Mouse (Mus musculus): Measurements from ENCODE around the gene Ints3. TPM values are rescaled to one million over a fixed set of nuclear protein-coding genes. Genes with fewer than 3 reads are reported as not detected.
A peak's percentile ranks its signal among the peaks of the same experiment; 100 is the strongest.

The Ints3 gene
- total and polyA plus RNA-seq, 3 experiments = 58.5 to 115 (median 101) TPM

DNA sequence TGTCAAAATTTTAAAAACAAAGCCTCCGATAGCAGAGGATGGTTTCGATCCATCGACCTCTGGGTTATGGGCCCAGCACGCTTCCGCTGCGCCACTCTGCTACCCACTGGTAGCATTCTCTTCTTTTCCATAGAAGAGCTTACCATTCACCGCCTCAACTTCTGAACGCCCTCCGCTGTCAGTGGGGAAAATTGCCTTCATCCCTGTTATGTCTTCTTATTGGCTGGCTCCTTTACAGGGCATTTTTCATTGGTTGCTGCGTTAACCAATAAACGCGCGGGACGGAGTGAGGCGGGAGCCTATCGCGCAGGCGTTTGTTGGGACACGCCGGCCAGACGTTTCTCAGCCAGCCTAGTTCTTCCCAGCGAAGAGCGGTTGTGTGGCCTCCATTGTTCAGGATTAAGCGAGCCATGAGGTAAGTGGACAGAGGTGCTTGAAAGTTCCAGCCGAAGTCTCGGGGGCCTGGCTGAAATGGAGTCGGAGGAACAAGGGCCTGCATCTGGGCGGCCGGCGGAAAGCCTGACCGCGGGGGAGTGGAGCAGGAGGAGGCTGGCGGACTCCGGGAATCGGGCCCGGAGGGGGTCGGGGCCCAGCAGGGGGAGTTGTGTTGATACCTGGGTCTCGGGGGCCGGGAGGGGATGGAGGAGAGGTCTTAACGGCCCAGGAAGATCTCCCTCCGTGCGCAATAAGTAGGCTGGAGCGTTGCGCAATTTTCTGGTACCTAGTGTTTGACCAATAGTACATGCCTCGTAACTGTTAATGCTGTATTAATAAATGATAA, 42.6 kb upstream of the Ints3 start, which contains the start of gene Ilf2 (continued):
- TF ChIP-seq RCOR1 (IDR thresholded peaks at IDR 0.05; ENCODE audit: low read depth, low read length) (no peak), TAL1 (IDR thresholded peaks at IDR 0.05; ENCODE audit: low read length) (no peak), ZNF384 (IDR thresholded peaks at IDR 0.05; ENCODE audit: low read depth, low read length) (peak; percentile 4; the same call in 1 of the 2 replicates), USF2 (IDR thresholded peaks at IDR 0.05; ENCODE audit: borderline replicate concordance in 1 of 2, insufficient read depth in 1 of 2, low read depth in 1 of 2, low read length in 2 of 2) (no peak), ZKSCAN1 (IDR thresholded peaks at IDR 0.05; ENCODE audit: low read depth, low read length) (no peak), GABPA (IDR thresholded peaks at IDR 0.05; ENCODE audit: low read depth, low read length) (no peak), TBP (IDR thresholded peaks at IDR 0.05; ENCODE audit: low read depth, low read length) (peak; percentile 100)

DNA sequence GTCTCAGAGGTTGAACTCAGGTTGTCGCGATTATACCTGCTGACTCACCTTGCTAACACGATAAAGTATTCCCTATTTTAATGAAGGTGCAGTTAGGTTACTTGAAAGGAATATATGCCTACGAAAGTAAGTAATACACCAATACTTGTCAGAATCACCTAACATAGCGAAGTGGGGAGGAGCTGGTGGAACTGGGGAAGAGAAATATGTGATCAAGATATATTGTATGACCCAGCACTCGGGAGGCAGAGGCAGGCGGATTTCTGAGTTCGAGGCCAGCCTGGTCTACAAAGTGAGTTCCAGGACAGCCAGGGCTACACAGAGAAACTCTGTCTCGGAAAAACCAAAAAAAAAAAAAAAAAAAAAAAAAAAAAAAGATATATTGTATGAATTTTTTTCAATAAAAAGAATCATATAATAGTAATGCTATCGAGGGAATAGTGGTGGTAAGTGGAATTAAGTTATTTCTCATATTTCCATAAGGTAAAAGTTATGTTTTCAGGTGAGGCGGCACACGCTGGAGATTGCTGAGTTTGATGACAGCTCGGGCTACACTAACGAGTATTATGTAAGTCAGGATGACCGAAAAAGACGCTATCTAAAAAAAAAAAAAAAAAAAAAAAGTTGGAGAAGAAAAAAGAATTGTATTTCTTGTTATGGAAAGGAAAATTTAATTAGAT, 41.9 kb upstream of the Ints3 start:
- TF ChIP-seq MYB (IDR thresholded peaks at IDR 0.05; ENCODE audit: low read depth, low read length) (no peak), MXI1 (IDR thresholded peaks at IDR 0.05; ENCODE audit: low read depth, low read length) (no peak; the same call in 1 of the 2 replicates), NRF1 (IDR thresholded peaks at IDR 0.05; ENCODE audit: insufficient read depth, low read depth, low read length, poor library complexity, severe bottlenecking) (no peak), TCF12 (IDR thresholded peaks at IDR 0.05; ENCODE audit: low read depth, low read length) (no peak), JUND (IDR thresholded peaks at IDR 0.05; ENCODE audit: low read depth, low read length) (no peak), ZC3H11A (IDR thresholded peaks at IDR 0.05; ENCODE audit: low read depth, low read length) (no peak), SMC3 (IDR thresholded peaks at IDR 0.05; ENCODE audit: low read depth, low read length) (no peak), ZNF384 (IDR thresholded peaks at IDR 0.05; ENCODE audit: low read depth, low read length) (peak; percentile 84)
- peak overlapping the region; percentile 28 for H3K9ac ChIP-seq (ENCODE audit: control insufficient read depth, low read depth, low read length, poor library complexity, severe bottlenecking)
- no peaks in the 10 kb centered on the region for H3K9me3 ChIP-seq (replicated peaks; ENCODE audit: insufficient read depth, low read length)
- H3K27ac ChIP-seq (ENCODE audit: control insufficient read depth, low read depth, low read length) = no peak overlapping the region
- peaks cover 14 to 26% of the 10 kb centered on the region in 2 experiments for H3K36me3 ChIP-seq (ENCODE audit: control insufficient read depth in 1 of 2, insufficient read depth in 2 of 2, low read length in 2 of 2)
- H3K4me3 ChIP-seq (ENCODE audit: control insufficient read depth in 1 of 2, insufficient read depth in 1 of 2, low read depth in 2 of 2, low read length in 2 of 2) = peak overlapping the region; percentile 44 to 48
- peaks cover 3 to 18% of the 10 kb centered on the region in 2 experiments; a peak in 2 of 4 replicates for H3K4me1 ChIP-seq (ENCODE audit: control insufficient read depth in 1 of 2, insufficient read depth in 2 of 2, low read length in 2 of 2)
- peaks cover 24% of the 10 kb centered on the region for H3K79me2 ChIP-seq (ENCODE audit: control insufficient read depth, insufficient read depth, low read length, poor library complexity)
- peak; percentile 74 for DNase-seq (ENCODE audit: low read depth, low spot score)
- H3K27me3 ChIP-seq (ENCODE audit: control insufficient read depth in 1 of 2, insufficient read depth in 2 of 2, low read length in 2 of 2) = no peaks in the 10 kb centered on the region

DNA sequence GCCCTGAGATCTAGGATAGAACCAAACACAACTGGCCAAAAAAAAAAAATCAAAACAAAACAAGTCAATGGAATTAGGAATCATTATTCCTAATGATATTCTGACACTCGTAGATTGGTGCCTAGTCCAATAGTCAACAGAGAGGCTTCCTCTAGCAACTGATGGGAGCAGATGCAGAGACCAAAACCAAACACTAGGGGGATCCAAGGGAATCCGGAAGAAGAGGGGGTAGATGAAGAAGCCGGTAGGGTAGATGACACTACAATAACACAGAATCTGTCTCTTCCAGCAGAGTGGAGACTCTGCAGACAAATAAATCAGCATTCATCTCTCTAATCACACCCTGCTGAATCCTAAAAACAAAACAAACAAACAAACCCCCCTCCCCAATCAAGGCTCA, 38.8 kb upstream of the Ints3 start:
- peaks cover 0 to 9% of the 10 kb centered on the region in 2 experiments; a peak in 3 of 4 replicates for H3K36me3 ChIP-seq (ENCODE audit: control insufficient read depth in 1 of 2, insufficient read depth in 2 of 2, low read length in 2 of 2)
- no peaks in the 10 kb centered on the region; a peak in 1 of 4 replicates for H3K27me3 ChIP-seq (ENCODE audit: control insufficient read depth in 1 of 2, insufficient read depth in 2 of 2, low read length in 2 of 2)
- no peaks in the 10 kb centered on the region for H3K9me3 ChIP-seq (replicated peaks; ENCODE audit: insufficient read depth, low read length)
- peak; percentile 92 for DNase-seq (ENCODE audit: low read depth, low spot score)
- H3K4me3 ChIP-seq (ENCODE audit: control insufficient read depth in 1 of 2, insufficient read depth in 1 of 2, low read depth in 2 of 2, low read length in 2 of 2) = peak overlapping the region; percentile 8 to 20; a peak in 2 of 4 replicates
- H3K4me1 ChIP-seq (ENCODE audit: control insufficient read depth in 1 of 2, insufficient read depth in 2 of 2, low read length in 2 of 2) = peaks cover 3 to 12% of the 10 kb centered on the region in 2 experiments; a peak in 2 of 4 replicates
- H3K9ac ChIP-seq (ENCODE audit: control insufficient read depth, low read depth, low read length, poor library complexity, severe bottlenecking) = peak overlapping the region; percentile 17
- TF ChIP-seq MYC (IDR thresholded peaks at IDR 0.05; ENCODE audit: low read depth, low read length) (0 out of 2 replicates have a peak, but pooled peaks have one; percentile 26), NELFE (IDR thresholded peaks at IDR 0.05; ENCODE audit: low read depth, low read length) (no peak), ELF1 (IDR thresholded peaks at IDR 0.05; ENCODE audit: low read depth, low read length) (peak; percentile 96), TCF12 (IDR thresholded peaks at IDR 0.05; ENCODE audit: low read depth, low read length) (peak; percentile 17; the same call in 1 of the 2 replicates), RAD21 (IDR thresholded peaks at IDR 0.05; ENCODE audit: low read depth, low read length) (peak; percentile 17), TBP (IDR thresholded peaks at IDR 0.05; ENCODE audit: low read depth, low read length) (peak; percentile 71), CTCF (IDR thresholded peaks at IDR 0.05 in 2 of 3, conservative IDR thresholded peaks at IDR 0.05 in 1 of 3; ENCODE audit: control insufficient read depth in 1 of 3, insufficient read depth in 1 of 3, low read depth in 2 of 3, low read length in 3 of 3, poor library complexity in 1 of 3, severe bottlenecking in 1 of 3) (peak; percentile 51 to 94 (median 85)), RCOR1 (IDR thresholded peaks at IDR 0.05; ENCODE audit: low read depth, low read length) (no peak), NRF1 (IDR thresholded peaks at IDR 0.05; ENCODE audit: insufficient read depth, low read depth, low read length, poor library complexity, severe bottlenecking) (no peak), MXI1 (IDR thresholded peaks at IDR 0.05; ENCODE audit: low read depth, low read length) (no peak), SIN3A (IDR thresholded peaks at IDR 0.05; ENCODE audit: low read length) (peak; percentile 74), SMC3 (IDR thresholded peaks at IDR 0.05; ENCODE audit: low read depth, low read length) (peak; percentile 62), HCFC1 (IDR thresholded peaks at IDR 0.05; ENCODE audit: low read depth, low read length) (peak; percentile 51; the same call in 1 of the 2 replicates), POLR2A (IDR thresholded peaks at IDR 0.05; ENCODE audit: control insufficient read depth in 1 of 2, insufficient read depth in 1 of 2, low read depth in 1 of 2, low read length in 2 of 2, poor library complexity in 1 of 2) (peak in 1 of 2 experiments; percentile 48; a peak in 1 of 4 replicates), ZNF384 (IDR thresholded peaks at IDR 0.05; ENCODE audit: low read depth, low read length) (0 out of 2 replicates have a peak, but pooled peaks have one; percentile 27)
- H3K79me2 ChIP-seq (ENCODE audit: control insufficient read depth, insufficient read depth, low read length, poor library complexity) = peaks cover 12% of the 10 kb centered on the region
- H3K27ac ChIP-seq (ENCODE audit: control insufficient read depth, low read depth, low read length) = peak overlapping the region; percentile 17; the same call in 1 of the 2 replicates

Data from MEL (cell line).